Mouse (Mus musculus) neutrophil, adult 5-6 weeks (primary cell): ENCODE measurements around the gene Trmt11. TPM values are rescaled to one million over a fixed set of nuclear protein-coding genes. Genes with fewer than 3 reads are reported as not detected.

Experiments
- total RNA-seq: library from RNA; stranded (forward); fragments of 200-1000 nt; gene quantifications from 2 replicates; pipeline ENCODE4 v1.2.3, GENCODE M21; 2017

Gene Trmt11
- total RNA-seq, 1 experiment from 2014 or later, result 11.6 TPM

Other genes starting within 250 kb of the Trmt11 start
- 26.0 and 30.6 TPM in 2 replicates for gene Hint3, start 28.9 kb upstream of the Trmt11 start, total RNA-seq
- 9.6 and 13.3 TPM in 2 replicates for gene Ncoa7, start 202.6 kb upstream of the Trmt11 start, total RNA-seq
- 0.25 TPM in 1 of 2 replicates, not detected in the other for gene Hey2, start 242.1 kb upstream of the Trmt11 start, total RNA-seq